Mouse (Mus musculus): ENCODE data around the gene Gm5168.
"Not testable (repeated sequence)": the region's sequence is repeated elsewhere in the genome, so short reads cannot be mapped to it uniquely, and the experiment has no call there.

Gene Gm5168

GRCm38 (mm10) chrX:26050941-26051340 lies at the start of gene Gm5168:
Gene Gm5168, minus strand, starts transcription at chrX:26051041.
- not testable (repeated sequence) for DNase-seq (ENCODE audit: extremely low spot score)

All from embryo, embryonic 9.5 days (tissue).